Mouse (Mus musculus): ENCODE results near the gene Jkamp. TPM values are rescaled to one million over a fixed set of nuclear protein-coding genes. Genes with fewer than 3 reads are reported as not detected.
"Not testable (repeated sequence)": the region's sequence is repeated elsewhere in the genome, so short reads cannot be mapped to it uniquely, and the experiment has no call there.

Gene Jkamp
- polyA plus RNA-seq (2015; fragmentation: Nextera tagmentation; extraction: Ambion mirVana) = 140 and 160 TPM in 2 replicates

- under 1% methylated on average over 60 of the region's 60 CpGs for WGBS
- Histone ChIP-seq H3K9ac (peak within 1 kb of the TSS; percentile 89), H3K4me3 (peak within 1 kb of the TSS; percentile 64), H3K27ac (replicated peaks) (peak within 1 kb of the TSS; percentile 98), H3K9me3 (no peaks in the 10 kb centered on the region), H3K27me3 (no peaks in the 10 kb centered on the region), H3K4me2 (peak within 1 kb of the TSS; percentile 84), H3K36me3 (peaks cover 8% of the 10 kb centered on the region; the same call in 1 of the 2 replicates), H3K4me1 (replicated peaks) (peaks cover 49% of the 10 kb centered on the region)
- peak; percentile 97 for ATAC-seq (ENCODE audit: low read depth)
Measured at GRCm38 (mm10) chr12:72085329-72086165, at the start of gene Jkamp, which contains the start of gene L3hypdh. Gene Jkamp (plus strand): TSS chr12:72085589. Gene L3hypdh (minus strand): TSS chr12:72085439.

GRCm38 (mm10) chr12:72036097-72036661, 49.2 kb upstream of the Jkamp start:
- Histone ChIP-seq H3K4me3 (no peak overlapping the region), H3K27me3 (no peaks in the 10 kb centered on the region), H3K36me3 (no peaks in the 10 kb centered on the region), H3K9me3 (no peaks in the 10 kb centered on the region), H3K27ac (replicated peaks) (no peak overlapping the region), H3K4me2 (no peak overlapping the region), H3K4me1 (replicated peaks) (no peaks in the 10 kb centered on the region), H3K9ac (no peak overlapping the region)
- WGBS = 75% methylated on average over 9 of the region's 9 CpGs
- ATAC-seq (ENCODE audit: low read depth) = no peak

- H3K9me3 ChIP-seq = no peaks in the 10 kb centered on the region
- no peak for ATAC-seq (ENCODE audit: low read depth)
- H3K4me2 ChIP-seq = no peak overlapping the region
- H3K27me3 ChIP-seq = no peaks in the 10 kb centered on the region
- WGBS = 90% methylated on average over 6 of the region's 6 CpGs
- H3K9ac ChIP-seq = no peak overlapping the region
- no peak overlapping the region for H3K27ac ChIP-seq (replicated peaks)
- no peak overlapping the region for H3K4me3 ChIP-seq
- no peaks in the 10 kb centered on the region for H3K36me3 ChIP-seq
- no peaks in the 10 kb centered on the region for H3K4me1 ChIP-seq (replicated peaks)
Measured at GRCm38 (mm10) chr12:72037049-72037448, 48.3 kb upstream of the Jkamp start.

DNA sequence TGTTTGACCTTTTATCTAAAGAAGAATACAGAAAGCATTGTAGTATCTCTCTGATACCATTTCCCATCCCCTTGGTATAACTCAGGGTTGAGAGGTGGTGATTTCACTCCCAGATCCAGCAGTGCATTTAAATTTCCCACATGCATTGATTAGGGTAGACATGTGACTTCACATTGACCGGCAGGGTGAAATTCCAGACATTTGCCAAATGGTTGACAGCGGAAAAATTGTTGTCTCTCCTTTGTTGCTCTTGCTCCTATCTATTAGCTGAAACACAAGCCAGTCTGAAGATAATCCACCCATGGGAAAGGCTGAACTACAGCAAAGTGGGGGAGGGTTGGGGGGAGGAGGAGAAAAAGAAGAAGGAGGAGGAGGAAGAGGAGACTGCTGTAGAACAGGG, 46.5 kb upstream of the Jkamp start:
- no peak overlapping the region for H3K4me3 ChIP-seq
- no peaks in the 10 kb centered on the region for H3K4me1 ChIP-seq (replicated peaks)
- 62% methylated on average over 2 of the region's 2 CpGs for WGBS
- H3K4me2 ChIP-seq = no peak overlapping the region
- no peak overlapping the region for H3K27ac ChIP-seq (replicated peaks)
- H3K9me3 ChIP-seq = no peaks in the 10 kb centered on the region
- H3K36me3 ChIP-seq = no peaks in the 10 kb centered on the region
- no peak for ATAC-seq (ENCODE audit: low read depth)
- H3K9ac ChIP-seq = no peak overlapping the region
- no peaks in the 10 kb centered on the region for H3K27me3 ChIP-seq

GRCm38 (mm10) chr12:72039501-72039900, 45.9 kb upstream of the Jkamp start:
- Histone ChIP-seq H3K4me3 (no peak overlapping the region), H3K9me3 (no peaks in the 10 kb centered on the region), H3K4me2 (no peak overlapping the region), H3K4me1 (replicated peaks) (no peaks in the 10 kb centered on the region), H3K27ac (replicated peaks) (no peak overlapping the region), H3K36me3 (no peaks in the 10 kb centered on the region), H3K27me3 (no peaks in the 10 kb centered on the region), H3K9ac (no peak overlapping the region)
- 86% methylated on average over 8 of the region's 8 CpGs for WGBS
- ATAC-seq (ENCODE audit: low read depth) = no peak

GRCm38 (mm10) chr12:72041238-72041637, 44.2 kb upstream of the Jkamp start:
- Histone ChIP-seq H3K27me3 (no peaks in the 10 kb centered on the region), H3K4me3 (no peak overlapping the region), H3K4me1 (replicated peaks) (no peaks in the 10 kb centered on the region), H3K9me3 (no peaks in the 10 kb centered on the region), H3K36me3 (no peaks in the 10 kb centered on the region), H3K27ac (replicated peaks) (no peak overlapping the region), H3K9ac (no peak overlapping the region), H3K4me2 (no peak overlapping the region)
- WGBS = 97% methylated on average over 3 of the region's 3 CpGs
- no peak for ATAC-seq (ENCODE audit: low read depth)

- H3K9me3 ChIP-seq = peaks cover 6% of the 10 kb centered on the region; the same call in 1 of the 2 replicates
- 0 out of 2 replicates have a peak, but pooled peaks have one; percentile 3 for ATAC-seq (ENCODE audit: low read depth)
- no peaks in the 10 kb centered on the region for H3K27me3 ChIP-seq
- no peak overlapping the region for H3K4me2 ChIP-seq
- H3K4me3 ChIP-seq = no peak overlapping the region
- 9% methylated on average over 2 of the region's 2 CpGs for WGBS
- no peaks in the 10 kb centered on the region for H3K36me3 ChIP-seq
- H3K9ac ChIP-seq = no peak overlapping the region
- H3K27ac ChIP-seq (replicated peaks) = no peak overlapping the region
- H3K4me1 ChIP-seq (replicated peaks) = no peaks in the 10 kb centered on the region
Measured at GRCm38 (mm10) chr12:72047513-72047912, 37.9 kb upstream of the Jkamp start.

DNA sequence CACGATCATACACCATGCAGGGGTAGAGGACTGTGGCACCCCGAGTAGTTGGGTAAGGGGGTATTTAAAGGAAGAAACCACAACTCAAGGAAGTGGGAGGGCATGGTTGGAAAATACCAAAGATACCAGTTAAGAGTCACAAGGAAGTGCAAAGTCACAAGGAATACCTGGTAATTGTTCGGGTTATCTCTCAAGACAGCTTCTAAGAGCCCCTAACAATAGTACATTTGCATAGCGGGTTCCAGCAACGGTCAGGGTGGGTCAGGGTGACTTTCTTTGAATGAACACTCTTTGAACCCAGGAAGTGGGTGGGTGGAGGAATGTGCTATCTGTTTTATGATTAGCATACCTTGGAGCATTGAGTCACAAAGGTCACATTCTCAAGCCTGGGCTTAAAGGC, 35.2 kb upstream of the Jkamp start:
- not testable (repeated sequence) for H3K9ac ChIP-seq; H3K4me2 ChIP-seq; ATAC-seq (ENCODE audit: low read depth); H3K4me3 ChIP-seq; H3K36me3 ChIP-seq; H3K4me1 ChIP-seq (replicated peaks); H3K27me3 ChIP-seq; H3K27ac ChIP-seq (replicated peaks); H3K9me3 ChIP-seq
- 90% methylated on average over 5 of the region's 5 CpGs for WGBS

DNA sequence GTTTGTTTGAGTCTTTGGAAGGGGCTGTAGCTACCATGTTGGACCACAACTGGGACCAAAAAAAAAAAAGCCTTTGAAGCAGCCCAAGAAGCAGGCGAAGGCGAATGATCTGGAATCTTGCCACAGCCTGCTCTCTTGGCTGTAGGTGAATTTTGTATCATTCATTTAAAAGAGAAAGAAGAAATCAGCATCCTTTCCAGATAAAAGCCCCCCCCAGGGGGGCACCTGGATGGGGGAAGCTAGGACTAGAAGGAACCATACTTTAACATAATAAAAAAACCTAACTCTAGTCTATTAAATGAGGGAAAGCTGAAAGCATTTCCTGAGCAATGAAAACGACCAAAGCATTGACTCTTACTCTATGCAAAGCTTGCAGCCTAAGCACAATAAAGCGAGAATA, 34.6 kb upstream of the Jkamp start:
- ATAC-seq (ENCODE audit: low read depth) = no peak
- Histone ChIP-seq H3K4me1 (replicated peaks) (no peaks in the 10 kb centered on the region), H3K4me3 (no peak overlapping the region), H3K4me2 (no peak overlapping the region), H3K9ac (no peak overlapping the region), H3K27me3 (no peaks in the 10 kb centered on the region), H3K27ac (replicated peaks) (no peak overlapping the region), H3K9me3 (peaks cover 6% of the 10 kb centered on the region; the same call in 1 of the 2 replicates), H3K36me3 (no peaks in the 10 kb centered on the region)
- WGBS = 88% methylated on average over 4 of the region's 4 CpGs

- Histone ChIP-seq H3K4me2 (no peak overlapping the region), H3K9me3 (peaks cover 6% of the 10 kb centered on the region; the same call in 1 of the 2 replicates), H3K4me3 (no peak overlapping the region), H3K9ac (no peak overlapping the region), H3K36me3 (no peaks in the 10 kb centered on the region), H3K27me3 (no peaks in the 10 kb centered on the region), H3K4me1 (replicated peaks) (no peaks in the 10 kb centered on the region), H3K27ac (replicated peaks) (no peak overlapping the region)
- WGBS = 82% methylated on average over 6 of the region's 6 CpGs
- ATAC-seq (ENCODE audit: low read depth) = no peak
Measured at GRCm38 (mm10) chr12:72052571-72052970, 32.8 kb upstream of the Jkamp start.

DNA sequence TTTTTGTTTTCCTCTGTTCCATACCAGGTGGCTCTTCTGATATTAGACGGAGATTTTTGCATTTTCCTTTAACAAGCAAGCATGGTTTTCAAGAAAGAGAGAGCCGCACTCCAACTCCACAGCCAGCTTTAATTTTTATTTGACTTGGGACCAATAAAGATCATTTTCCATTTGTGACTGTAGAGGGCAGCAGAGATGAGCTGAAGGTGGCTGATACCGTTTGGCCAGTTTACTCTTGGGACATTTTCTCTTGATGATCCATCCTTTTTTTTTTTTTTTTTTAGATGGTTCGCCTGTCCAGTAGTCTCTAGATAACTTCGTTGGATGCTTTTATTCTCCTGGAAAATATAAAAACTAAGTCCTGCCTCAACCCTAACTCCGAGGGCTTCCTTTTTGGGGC, 32.1 kb upstream of the Jkamp start:
- Histone ChIP-seq H3K27me3 (no peaks in the 10 kb centered on the region), H3K9me3 (peaks cover 6% of the 10 kb centered on the region; the same call in 1 of the 2 replicates), H3K4me1 (replicated peaks) (no peaks in the 10 kb centered on the region), H3K9ac (no peak overlapping the region), H3K36me3 (no peaks in the 10 kb centered on the region), H3K4me3 (no peak overlapping the region), H3K4me2 (no peak overlapping the region), H3K27ac (replicated peaks) (no peak overlapping the region)
- WGBS = 44% methylated on average over 6 of the region's 6 CpGs
- no peak for ATAC-seq (ENCODE audit: low read depth)

GRCm38 (mm10) chr12:72053851-72054250, 31.5 kb upstream of the Jkamp start:
- no peak for ATAC-seq (ENCODE audit: low read depth)
- H3K36me3 ChIP-seq = no peaks in the 10 kb centered on the region
- H3K27ac ChIP-seq (replicated peaks) = no peak overlapping the region
- 29% methylated on average over 6 of the region's 6 CpGs for WGBS
- peaks cover 6% of the 10 kb centered on the region; the same call in 1 of the 2 replicates for H3K9me3 ChIP-seq
- no peak overlapping the region for H3K4me2 ChIP-seq
- H3K4me1 ChIP-seq (replicated peaks) = no peaks in the 10 kb centered on the region
- no peaks in the 10 kb centered on the region for H3K27me3 ChIP-seq
- H3K4me3 ChIP-seq = no peak overlapping the region
- H3K9ac ChIP-seq = no peak overlapping the region

Measured in neural tube, embryonic 13.5 days (tissue).